14 mouse cellular contexts compared by ENCODE assay signal in genomic region chr13:25750460-25751408, GRCm38 (mm10).
A peak's percentile ranks its signal among the peaks of the same experiment; 100 is the strongest.
DNase-seq lines count a peak whose midpoint lies in the region; ATAC-seq and TF ChIP-seq lines count a peak whose summit lies in the region.
"Had no signal": no experiment of that assay in that cellular context is flagged by ENCODE, and none has a peak within 500 bp of the region (broad histone marks: within the 10 kb centered on the region; RNA-seq: fewer than 3 reads in every experiment).

No protein-coding gene starts in this region.

- no peaks in the 10 kb centered on the region for H3K27me3 ChIP-seq in heart, embryonic 10.5 days (ENCODE audit: insufficient read depth, poor library complexity, severe bottlenecking)
- H3K27me3 ChIP-seq in forebrain, embryonic 14.5 days (replicated peaks; ENCODE audit: control insufficient read depth, insufficient read depth, low read length): no peaks in the 10 kb centered on the region
- H3K27me3 ChIP-seq in hindbrain, embryonic 13.5 days: no peaks in the 10 kb centered on the region
- no peaks in the 10 kb centered on the region for H3K27me3 ChIP-seq in midbrain, postnatal 0 days (ENCODE audit: insufficient read depth, low read length)
- H3K27me3 ChIP-seq in kidney, embryonic 16.5 days (ENCODE audit: insufficient read depth, low read length): no peaks in the 10 kb centered on the region

- no peaks in the 10 kb centered on the region for H3K9me3 ChIP-seq in heart, embryonic 10.5 days
- H3K9me3 ChIP-seq in forebrain, embryonic 14.5 days (replicated peaks; ENCODE audit: control insufficient read depth, low read length): no peaks in the 10 kb centered on the region
- H3K9me3 ChIP-seq in hindbrain, embryonic 13.5 days: no peaks in the 10 kb centered on the region
- H3K9me3 ChIP-seq in midbrain, postnatal 0 days (ENCODE audit: low read length): no peaks in the 10 kb centered on the region
- no peaks in the 10 kb centered on the region for H3K9me3 ChIP-seq in kidney, embryonic 16.5 days (ENCODE audit: low read length)

- no peak overlapping the region for H3K4me2 ChIP-seq in forebrain, embryonic 14.5 days (ENCODE audit: low read length)
- H3K4me2 ChIP-seq in hindbrain, embryonic 13.5 days: no peak overlapping the region
- H3K4me2 ChIP-seq in midbrain, postnatal 0 days (ENCODE audit: low read depth, low read length, poor library complexity, severe bottlenecking): no peak overlapping the region
- H3K4me2 ChIP-seq in kidney, embryonic 16.5 days (replicated peaks; ENCODE audit: low read depth, low read length): no peak overlapping the region
- H3K4me2 ChIP-seq: liver, embryonic 11.5 days had no signal

- peak; percentile 9 to 23 for DNase-seq in heart, adult 18-20 months
- no peak for DNase-seq in heart, embryonic 10.5 days (ENCODE audit: low spot score)
- DNase-seq in forebrain, embryonic 14.5 days (ENCODE audit: low spot score): peak; percentile 84
- DNase-seq in midbrain, postnatal 0 days (ENCODE audit: low spot score): peak; percentile 71
- no peak for DNase-seq in spleen, postnatal 36 days (ENCODE audit: low spot score in 2 of 2)
- DNase-seq in c-Kit-positive CD71-positive TER-119-positive erythroid progenitor cells, embryonic 14.5 days (ENCODE audit: low spot score): no peak
- DNase-seq: cerebellum, postnatal 36 days; kidney, adult 9 months; layer of hippocampus, postnatal 36 days; right cerebral cortex, postnatal 4 days had no signal

- H3K27ac ChIP-seq in heart, embryonic 10.5 days: no peak overlapping the region
- H3K27ac ChIP-seq in forebrain, embryonic 14.5 days (ENCODE audit: low read depth, low read length): peak overlapping the region; percentile 83
- H3K27ac ChIP-seq in hindbrain, embryonic 13.5 days: peak overlapping the region; percentile 79
- 0 out of 2 replicates have a peak overlapping the region, but pooled peaks have one; percentile 3 for H3K27ac ChIP-seq in midbrain, postnatal 0 days (ENCODE audit: low read depth, low read length)
- H3K27ac ChIP-seq in kidney, embryonic 16.5 days (ENCODE audit: low read length): no peak overlapping the region

- 50% methylated on average over 8 of the region's 8 CpGs for WGBS in heart, embryonic 10.5 days
- 5% methylated on average over 8 of the region's 8 CpGs for WGBS in forebrain, embryonic 14.5 days
- WGBS in hindbrain, embryonic 13.5 days: 14% methylated on average over 8 of the region's 8 CpGs
- WGBS in midbrain, postnatal 0 days: 14% methylated on average over 8 of the region's 8 CpGs
- 53% methylated on average over 8 of the region's 8 CpGs for WGBS in kidney, embryonic 16.5 days

- H3K4me3 ChIP-seq in heart, embryonic 10.5 days: no peak overlapping the region
- H3K4me3 ChIP-seq in forebrain, embryonic 14.5 days (ENCODE audit: low read depth, low read length): no peak overlapping the region
- H3K4me3 ChIP-seq in hindbrain, embryonic 13.5 days: no peak overlapping the region
- H3K4me3 ChIP-seq in midbrain, postnatal 0 days (ENCODE audit: low read depth, low read length): no peak overlapping the region
- no peak overlapping the region for H3K4me3 ChIP-seq in kidney, embryonic 16.5 days (ENCODE audit: low read length)
- H3K4me3 ChIP-seq: erythroblast, embryonic 14.5 days had no signal

- peak; percentile 90 for ATAC-seq in forebrain, embryonic 14.5 days
- peak; percentile 92 for ATAC-seq in hindbrain, embryonic 13.5 days (ENCODE audit: low FRiP score)
- peak; percentile 87 for ATAC-seq in midbrain, postnatal 0 days (ENCODE audit: low FRiP score)
- ATAC-seq in kidney, embryonic 16.5 days (ENCODE audit: low FRiP score, low TSS enrichment): no peak

- H3K36me3 ChIP-seq in heart, embryonic 10.5 days: no peaks in the 10 kb centered on the region
- H3K36me3 ChIP-seq in forebrain, embryonic 14.5 days (ENCODE audit: control insufficient read depth, insufficient read depth, low read length): no peaks in the 10 kb centered on the region
- no peaks in the 10 kb centered on the region for H3K36me3 ChIP-seq in hindbrain, embryonic 13.5 days
- no peaks in the 10 kb centered on the region for H3K36me3 ChIP-seq in midbrain, postnatal 0 days (ENCODE audit: insufficient read depth, low read length)
- H3K36me3 ChIP-seq in kidney, embryonic 16.5 days (ENCODE audit: insufficient read depth, low read length): no peaks in the 10 kb centered on the region

- no peak overlapping the region for H3K9ac ChIP-seq in forebrain, embryonic 14.5 days (ENCODE audit: low read length)
- H3K9ac ChIP-seq in hindbrain, embryonic 13.5 days: no peak overlapping the region
- H3K9ac ChIP-seq in midbrain, postnatal 0 days (replicated peaks; ENCODE audit: low read length, poor library complexity, severe bottlenecking): no peak overlapping the region
- H3K9ac ChIP-seq in kidney, embryonic 16.5 days (replicated peaks; ENCODE audit: low read length): no peak overlapping the region

- peaks cover 2% of the 10 kb centered on the region; the same call in 1 of the 2 replicates for H3K4me1 ChIP-seq in heart, embryonic 10.5 days
- peaks cover 7% of the 10 kb centered on the region for H3K4me1 ChIP-seq in forebrain, embryonic 14.5 days (ENCODE audit: control insufficient read depth, insufficient read depth, low read length)
- H3K4me1 ChIP-seq in hindbrain, embryonic 13.5 days (replicated peaks): peaks cover 14% of the 10 kb centered on the region
- H3K4me1 ChIP-seq in midbrain, postnatal 0 days (ENCODE audit: insufficient read depth, low read length): no peaks in the 10 kb centered on the region
- no peaks in the 10 kb centered on the region for H3K4me1 ChIP-seq in kidney, embryonic 16.5 days (ENCODE audit: insufficient read depth, low read length)

- no peak for TF ChIP-seq CTCF in midbrain, postnatal 0 days (IDR thresholded peaks at IDR 0.05)

Comparison
In these comparisons a context has a peak if more than half of its experiments do, and no peak if none do; other contexts are left out.
1. DNase-seq: peak in heart, adult 18-20 months (2 of 2), forebrain, embryonic 14.5 days (single experiment) and midbrain, postnatal 0 days (single experiment); none in heart, embryonic 10.5 days (single experiment), spleen, postnatal 36 days (0 of 2) and c-Kit-positive CD71-positive TER-119-positive erythroid progenitor cells, embryonic 14.5 days (single experiment).
2. H3K27ac ChIP-seq: peak in forebrain, embryonic 14.5 days (single experiment), hindbrain, embryonic 13.5 days (single experiment) and midbrain, postnatal 0 days (single experiment); none in heart, embryonic 10.5 days (single experiment) and kidney, embryonic 16.5 days (single experiment).